Mouse (Mus musculus) MEL (cell line): Measurements from ENCODE around the gene Csrnp1.

Source experiments
- CTCF ChIP-seq, 3 experiments: IDR thresholded peaks in 2 of 3; conservative IDR thresholded peaks in 1 of 3; 2 replicates each; pipeline ENCODE4 v1.5.1; 2011 to 2012; ENCODE audit warnings: low read length in 3 of 3, low read depth in 2 of 3, mild to moderate bottlenecking in 2 of 3, improper control_type of control experiment in 1 of 3, inconsistent platforms in 1 of 3, mixed read lengths in 1 of 3, moderate library complexity in 1 of 3; ENCODE audit not compliant: control insufficient read depth in 1 of 3, insufficient read depth in 1 of 3, poor library complexity in 1 of 3, severe bottlenecking in 1 of 3
- EP300 ChIP-seq, 2 experiments: IDR thresholded peaks; 2 replicates each; pipeline ENCODE4 v1.6.1; 2011; ENCODE audit warnings: improper control_type of control experiment in 2 of 2, low read length in 2 of 2, low read depth in 1 of 2, mild to moderate bottlenecking in 1 of 2
- MAZ ChIP-seq: IDR thresholded peaks from 2 replicates; pipeline ENCODE4 v1.6.1; 2012; ENCODE audit warnings: low read depth, mild to moderate bottlenecking, inconsistent platforms, low read length, improper control_type of control experiment
- POLR2A ChIP-seq, 2 experiments: IDR thresholded peaks; 2 replicates each; pipeline ENCODE4 v1.6.1; 2011 to 2012; ENCODE audit warnings: low read length in 2 of 2, mild to moderate bottlenecking in 2 of 2, control low read depth in 1 of 2, improper control_type of control experiment in 1 of 2, low read depth in 1 of 2, moderate library complexity in 1 of 2; ENCODE audit not compliant: control insufficient read depth in 1 of 2, insufficient read depth in 1 of 2, poor library complexity in 1 of 2
- POLR2AphosphoS2 ChIP-seq: IDR thresholded peaks from 2 replicates; pipeline ENCODE4 v1.6.1; 2011; ENCODE audit warnings: low read length, improper control_type of control experiment
- SMC3 ChIP-seq: IDR thresholded peaks from 2 replicates; pipeline ENCODE4 v1.6.1; 2011; ENCODE audit warnings: low read depth, low read length, improper control_type of control experiment
- ZNF384 ChIP-seq: IDR thresholded peaks from 2 replicates; pipeline ENCODE4 v1.6.1; 2012; ENCODE audit warnings: low read depth, mild to moderate bottlenecking, inconsistent platforms, low read length, improper control_type of control experiment

DNA sequence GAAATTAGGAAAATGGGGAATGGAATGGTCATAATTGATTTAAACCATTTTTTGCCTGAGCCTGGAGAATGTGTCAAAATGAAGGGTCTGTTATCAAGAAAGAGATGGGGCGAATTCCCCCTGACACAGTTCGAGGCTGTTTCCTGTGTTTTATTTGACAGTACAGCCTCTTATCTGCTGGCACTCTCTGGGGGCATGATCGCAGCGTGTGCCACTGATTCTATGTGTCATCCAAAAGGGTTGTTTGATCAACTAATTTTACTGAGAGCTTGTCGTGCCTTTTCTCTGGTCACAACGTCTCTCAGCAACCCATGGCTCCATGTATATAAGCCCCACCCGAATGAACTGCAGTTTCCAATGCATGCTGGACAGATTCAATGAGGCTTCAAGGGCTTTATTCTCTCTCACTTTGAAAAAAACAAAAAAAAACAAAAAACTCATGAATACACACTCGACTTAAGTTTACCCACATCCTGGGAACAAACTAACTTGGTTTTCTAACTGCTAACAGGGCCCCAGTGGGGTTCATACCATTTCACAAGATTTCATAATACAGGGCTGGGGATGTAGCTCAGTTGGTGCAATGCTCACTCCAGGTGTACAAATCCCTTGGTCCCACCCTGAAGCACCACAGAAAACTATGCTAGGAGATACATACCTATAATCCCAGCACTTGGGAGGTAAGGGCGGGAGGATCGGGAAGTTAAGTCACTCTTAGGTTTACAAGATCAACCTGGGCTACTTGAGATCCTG is 8.8 kb upstream of the Csrnp1 start:
- TF ChIP-seq POLR2A (IDR thresholded peaks at IDR 0.05; ENCODE audit: control insufficient read depth in 1 of 2, insufficient read depth in 1 of 2, low read depth in 1 of 2, low read length in 2 of 2, poor library complexity in 1 of 2) (no peak), CTCF (IDR thresholded peaks at IDR 0.05 in 2 of 3, conservative IDR thresholded peaks at IDR 0.05 in 1 of 3; ENCODE audit: control insufficient read depth in 1 of 3, insufficient read depth in 1 of 3, low read depth in 2 of 3, low read length in 3 of 3, poor library complexity in 1 of 3, severe bottlenecking in 1 of 3) (no peak), SMC3 (no peak), ZNF384 (no peak), EP300 (IDR thresholded peaks at IDR 0.05; ENCODE audit: low read depth in 1 of 2, low read length in 2 of 2) (peak; percentile 30 to 48; a peak in 2 of 4 replicates), MAZ (no peak), POLR2AphosphoS2 (no peak)
